Mouse (Mus musculus) ovary, adult 18-20 months (tissue): ENCODE measurements around the gene Grxcr1.

Experiments
- DNase-seq: peaks from one replicate; pipeline ENCODE4 v3.0.0; 2022; ENCODE audit warnings: low spot score, mixed read lengths

The Grxcr1 gene

GRCm38 (mm10) chr5:68093085-68093484 lies 61.5 kb downstream of the Grxcr1 start:
- no peak for DNase-seq

- no peak for DNase-seq
These were observed 66.3 kb downstream of the Grxcr1 start for GRCm38 (mm10) chr5:68097665-68098624.

GRCm38 (mm10) chr5:68112430-68113036 lies 80.9 kb downstream of the Grxcr1 start:
- no peak for DNase-seq

DNA sequence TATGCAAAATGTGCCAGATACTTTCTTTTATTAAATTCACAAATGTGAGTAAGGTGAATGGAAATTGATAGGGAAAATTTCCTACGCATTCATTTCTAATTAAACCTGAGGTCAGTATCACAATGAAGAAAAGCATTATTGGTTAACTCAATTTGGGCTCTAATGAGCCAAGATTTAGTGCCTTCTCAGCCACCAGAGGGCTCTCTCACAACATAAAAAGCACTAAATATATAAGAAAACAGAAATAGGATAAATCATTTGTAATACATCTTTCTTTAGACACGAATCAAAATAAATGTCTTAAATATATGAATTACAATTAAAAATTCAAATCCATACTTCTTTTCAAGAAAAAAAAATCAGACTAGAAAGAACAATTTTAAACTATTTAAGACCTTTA lies 89.2 kb downstream of the Grxcr1 start:
- DNase-seq, result no peak

- DNase-seq, result no peak
These were observed 91.2 kb downstream of the Grxcr1 start for GRCm38 (mm10) chr5:68122883-68123282.

- DNase-seq, result no peak
These were observed 93.8 kb downstream of the Grxcr1 start for GRCm38 (mm10) chr5:68125478-68125877.

GRCm38 (mm10) chr5:68128421-68128820 lies 96.8 kb downstream of the Grxcr1 start:
- DNase-seq, result no peak

DNA sequence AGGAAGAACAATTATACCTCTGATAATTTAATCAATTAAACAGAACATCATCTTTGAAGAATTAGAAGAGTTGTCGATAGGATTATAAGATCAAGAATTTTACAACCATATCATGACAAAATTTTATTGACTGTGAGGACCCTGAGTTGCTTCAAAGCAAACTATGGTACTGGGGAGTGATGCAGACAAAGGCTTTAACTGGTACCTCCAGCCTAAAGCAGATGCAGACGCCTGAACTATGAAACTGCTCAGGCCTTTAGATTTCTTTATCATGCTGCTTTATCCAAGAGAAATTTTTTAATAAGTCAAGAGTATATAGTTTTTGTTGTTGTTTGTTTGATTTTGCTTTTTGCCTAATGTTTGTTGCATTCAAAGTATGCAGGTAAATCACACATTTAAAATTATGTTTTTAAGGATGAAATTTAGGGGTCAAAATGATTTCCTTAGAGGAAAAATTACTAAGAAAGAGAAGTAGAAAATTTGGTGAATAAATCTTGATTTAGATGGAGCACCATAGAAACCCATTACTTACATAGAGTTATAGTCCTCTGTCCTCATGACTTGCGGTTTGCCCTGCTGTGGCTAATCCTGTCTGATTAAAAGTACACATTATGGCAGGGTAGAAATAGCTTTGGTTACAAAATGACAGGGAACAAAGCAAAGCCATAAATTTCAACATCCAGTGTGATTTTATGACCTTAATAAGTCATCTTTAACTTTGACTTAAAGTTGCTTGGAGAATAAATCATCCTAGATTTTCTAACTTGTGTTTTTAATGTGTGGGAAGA lies 97.4 kb downstream of the Grxcr1 start:
- no peak for DNase-seq

GRCm38 (mm10) chr5:68146818-68147217 lies 115.2 kb downstream of the Grxcr1 start:
- DNase-seq, result no peak

DNA sequence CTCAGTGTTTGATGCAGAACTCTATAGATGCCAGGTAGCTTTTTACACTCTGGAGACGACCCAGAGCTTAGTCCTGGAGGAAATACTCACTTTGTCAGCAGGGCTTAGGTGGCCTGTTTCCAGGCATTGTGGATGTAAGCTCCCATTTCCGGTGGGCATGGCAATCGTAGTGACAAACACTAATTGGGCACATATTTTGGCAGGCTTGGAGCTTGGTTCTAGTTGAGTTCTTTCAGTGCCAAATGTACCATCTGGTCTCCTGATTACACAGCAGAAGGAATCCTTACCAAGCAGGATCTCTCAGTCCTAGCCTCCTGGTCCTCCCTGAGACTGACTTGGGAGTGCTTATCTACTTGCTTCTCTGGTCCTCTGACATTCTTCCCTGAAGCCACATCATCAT lies 118.3 kb downstream of the Grxcr1 start:
- no peak for DNase-seq

GRCm38 (mm10) chr5:68150347-68151043 lies 118.9 kb downstream of the Grxcr1 start:
- no peak for DNase-seq

DNA sequence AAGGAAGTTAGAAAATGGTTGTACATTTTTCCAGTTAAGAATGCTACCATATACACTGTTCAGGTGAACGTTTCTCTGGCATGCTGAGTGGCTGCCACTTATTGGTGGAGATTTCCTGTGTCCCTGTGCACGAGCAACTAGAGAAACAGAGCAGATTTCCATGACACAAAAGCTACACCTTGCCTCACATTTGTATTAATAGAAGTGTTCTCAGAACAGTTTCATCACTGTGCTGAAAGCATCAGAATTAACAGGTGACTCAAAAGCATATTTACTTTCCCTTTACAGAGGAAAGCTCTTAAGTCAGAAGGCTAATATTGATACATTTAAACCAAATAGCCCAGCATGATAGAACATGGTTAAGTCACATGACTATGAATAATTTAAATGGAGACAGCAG lies 130.9 kb downstream of the Grxcr1 start:
- no peak for DNase-seq

DNA sequence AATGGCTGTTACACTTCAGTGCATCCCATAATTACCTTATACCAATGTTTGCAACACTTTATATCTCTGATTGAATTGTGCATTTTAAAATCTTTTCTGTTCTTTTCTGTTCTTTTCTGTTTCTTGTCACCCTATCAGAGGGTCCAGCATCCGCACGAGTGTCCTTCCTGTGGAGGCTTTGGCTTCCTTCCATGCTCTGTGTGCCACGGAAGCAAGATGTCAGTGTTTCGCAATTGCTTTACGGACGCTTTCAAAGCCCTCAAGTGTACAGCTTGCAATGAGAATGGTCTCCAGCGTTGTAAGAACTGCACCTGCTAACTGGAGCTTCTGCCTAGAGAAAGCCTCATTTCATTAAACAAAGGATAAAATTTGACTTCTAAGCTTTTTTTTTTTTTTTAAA lies 134.3 kb downstream of the Grxcr1 start:
- DNase-seq, result no peak
